Mouse (Mus musculus): Measurements from ENCODE around the gene Ipo13. TPM values are rescaled to one million over a fixed set of nuclear protein-coding genes. Genes with fewer than 3 reads are reported as not detected.

Gene Ipo13
- polyA plus RNA-seq, 1 experiment from 2014 or later, result 44.2 TPM

DNA sequence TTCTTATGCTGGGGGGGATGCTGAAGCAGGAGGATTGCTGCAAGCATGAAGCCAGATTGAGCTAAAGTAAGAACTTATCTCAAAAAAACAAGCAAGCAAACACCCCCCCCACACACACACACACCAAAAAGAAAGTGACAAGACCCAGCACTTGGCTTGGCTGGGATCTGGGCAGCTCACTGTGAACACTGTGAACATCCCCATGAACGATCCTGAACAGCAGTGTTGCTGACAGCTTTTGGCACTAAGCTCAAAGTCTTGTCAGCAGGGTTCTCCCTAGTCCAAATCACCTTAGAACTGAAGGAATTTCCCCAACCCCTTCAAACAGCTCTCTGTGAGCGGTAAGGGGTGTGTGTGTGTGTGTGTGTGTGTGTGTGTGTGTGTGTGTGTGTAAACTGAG is 8.7 kb upstream of the Ipo13 start:
- peak; percentile 69 for DNase-seq
- 0 out of 2 replicates have a peak, but pooled peaks have one; percentile 22 for ATAC-seq (ENCODE audit: insufficient read depth)
- no peak for TF ChIP-seq CTCF (IDR thresholded peaks at IDR 0.05; ENCODE audit: low read depth)
- Histone ChIP-seq H3K9ac (no peak overlapping the region), H3K4me1 (ENCODE audit: insufficient read depth) (peaks cover 11% of the 10 kb centered on the region), H3K9me3 (ENCODE audit: low read depth, low read length) (no peaks in the 10 kb centered on the region), H3K4me3 (ENCODE audit: low read depth, low read length) (no peak overlapping the region), H3K27ac (ENCODE audit: low read depth) (no peak overlapping the region), H3K4me2 (no peak overlapping the region), H3K27me3 (ENCODE audit: insufficient read depth, low read length) (peaks cover 29% of the 10 kb centered on the region), H3K36me3 (ENCODE audit: insufficient read depth) (no peaks in the 10 kb centered on the region)
- 13% methylated on average over 2 of the region's 2 CpGs for WGBS

DNA sequence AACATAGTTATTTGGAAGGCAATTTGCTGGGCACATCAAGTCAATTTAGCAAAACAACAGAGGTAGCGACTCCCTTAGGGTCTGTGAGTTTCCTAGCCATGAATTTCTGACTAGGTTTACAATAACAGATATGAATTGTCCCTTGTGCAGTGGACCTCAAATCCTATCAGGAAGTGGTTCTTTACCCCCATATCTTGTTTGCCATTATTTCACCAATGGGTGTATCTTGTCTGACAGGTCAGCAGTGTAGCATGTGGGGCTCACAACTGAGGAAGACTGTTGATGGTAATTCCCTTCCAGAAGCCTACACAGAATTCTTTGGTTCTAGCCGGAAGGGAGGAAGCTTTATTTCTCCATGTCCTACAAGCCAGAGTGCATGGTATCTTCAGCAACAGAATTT is 6.6 kb upstream of the Ipo13 start:
- Histone ChIP-seq H3K9me3 (ENCODE audit: low read depth, low read length) (no peaks in the 10 kb centered on the region), H3K36me3 (ENCODE audit: insufficient read depth) (no peaks in the 10 kb centered on the region), H3K4me2 (no peak overlapping the region), H3K27ac (ENCODE audit: low read depth) (no peak overlapping the region), H3K27me3 (ENCODE audit: insufficient read depth, low read length) (peaks cover 9% of the 10 kb centered on the region), H3K4me1 (ENCODE audit: insufficient read depth) (peaks cover 2% of the 10 kb centered on the region; the same call in 1 of the 2 replicates), H3K9ac (no peak overlapping the region), H3K4me3 (ENCODE audit: low read depth, low read length) (no peak overlapping the region)
- no peak for DNase-seq
- no peak for TF ChIP-seq CTCF (IDR thresholded peaks at IDR 0.05; ENCODE audit: low read depth)
- no peak for ATAC-seq (ENCODE audit: insufficient read depth)
- 87% methylated on average over 2 of the region's 2 CpGs for WGBS

GRCm38 (mm10) chr4:117918762-117919161 is 4.0 kb upstream of the Ipo13 start:
- Histone ChIP-seq H3K9me3 (ENCODE audit: low read depth, low read length) (no peaks in the 10 kb centered on the region), H3K4me2 (no peak overlapping the region), H3K4me1 (ENCODE audit: insufficient read depth) (peaks cover 9% of the 10 kb centered on the region; the same call in 1 of the 2 replicates), H3K4me3 (ENCODE audit: low read depth, low read length) (no peak overlapping the region), H3K27me3 (ENCODE audit: insufficient read depth, low read length) (no peaks in the 10 kb centered on the region), H3K36me3 (ENCODE audit: insufficient read depth) (no peaks in the 10 kb centered on the region), H3K9ac (no peak overlapping the region), H3K27ac (ENCODE audit: low read depth) (no peak overlapping the region; the same call in 1 of the 2 replicates)
- ATAC-seq (ENCODE audit: insufficient read depth), result no peak
- DNase-seq, result no peak
- TF ChIP-seq CTCF (IDR thresholded peaks at IDR 0.05; ENCODE audit: low read depth), result no peak
- 81% methylated on average over 5 of the region's 5 CpGs for WGBS

DNA sequence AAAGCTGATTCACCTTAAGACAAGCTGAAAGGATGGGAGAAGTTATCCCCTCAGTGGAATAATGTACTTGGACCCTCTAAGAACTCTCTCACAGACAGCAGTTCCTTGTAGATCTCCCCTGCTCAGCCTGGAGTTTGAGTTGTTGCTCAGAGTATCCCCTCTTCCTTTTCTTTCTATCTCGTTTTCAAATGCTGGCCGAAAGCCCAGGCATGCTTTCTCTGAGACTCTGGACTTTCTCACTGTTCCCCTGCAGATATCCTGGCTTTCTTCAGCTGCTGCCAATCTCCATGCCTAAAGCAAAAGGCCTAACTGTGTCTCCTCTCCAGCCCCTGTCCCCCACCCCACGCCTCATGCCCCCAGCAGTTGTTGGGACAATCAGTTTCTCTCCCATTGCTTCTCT is 3.5 kb upstream of the Ipo13 start:
- no peaks in the 10 kb centered on the region for H3K9me3 ChIP-seq (ENCODE audit: low read depth, low read length)
- no peak for TF ChIP-seq CTCF (IDR thresholded peaks at IDR 0.05; ENCODE audit: low read depth)
- DNase-seq (peak; percentile 75), ATAC-seq (ENCODE audit: insufficient read depth) (no peak)
- H3K4me2 ChIP-seq, result no peak overlapping the region
- 49% methylated on average over 3 of the region's 3 CpGs for WGBS
- H3K4me3 ChIP-seq (ENCODE audit: low read depth, low read length), result no peak overlapping the region
- peak overlapping the region; percentile 14; the same call in 1 of the 2 replicates for H3K27ac ChIP-seq (ENCODE audit: low read depth)
- no peak overlapping the region for H3K9ac ChIP-seq
- no peaks in the 10 kb centered on the region for H3K36me3 ChIP-seq (ENCODE audit: insufficient read depth)
- H3K4me1 ChIP-seq (ENCODE audit: insufficient read depth), result peaks cover 14% of the 10 kb centered on the region
- no peaks in the 10 kb centered on the region for H3K27me3 ChIP-seq (ENCODE audit: insufficient read depth, low read length)

- no peaks in the 10 kb centered on the region for H3K36me3 ChIP-seq (ENCODE audit: insufficient read depth)
- no peaks in the 10 kb centered on the region for H3K27me3 ChIP-seq (ENCODE audit: insufficient read depth, low read length)
- no peak overlapping the region for H3K9ac ChIP-seq
- DNase-seq, result no peak
- H3K4me2 ChIP-seq, result no peak overlapping the region
- H3K27ac ChIP-seq (ENCODE audit: low read depth), result peak overlapping the region; percentile 9; the same call in 1 of the 2 replicates
- H3K4me1 ChIP-seq (ENCODE audit: insufficient read depth), result peaks cover 18% of the 10 kb centered on the region
- no peaks in the 10 kb centered on the region for H3K9me3 ChIP-seq (ENCODE audit: low read depth, low read length)
- ATAC-seq (ENCODE audit: insufficient read depth), result no peak
- WGBS, result 86% methylated on average over 4 of the region's 4 CpGs
- no peak overlapping the region for H3K4me3 ChIP-seq (ENCODE audit: low read depth, low read length)
- TF ChIP-seq CTCF (IDR thresholded peaks at IDR 0.05; ENCODE audit: low read depth), result no peak
These were observed 3.0 kb upstream of the Ipo13 start for GRCm38 (mm10) chr4:117917847-117918246.

GRCm38 (mm10) chr4:117917402-117917801 is 2.6 kb upstream of the Ipo13 start:
- 86% methylated on average over 4 of the region's 4 CpGs for WGBS
- no peaks in the 10 kb centered on the region; the same call in 1 of the 2 replicates for H3K36me3 ChIP-seq (ENCODE audit: insufficient read depth)
- no peak overlapping the region for H3K27ac ChIP-seq (ENCODE audit: low read depth)
- ATAC-seq (ENCODE audit: insufficient read depth), result no peak
- no peak overlapping the region for H3K4me2 ChIP-seq
- no peaks in the 10 kb centered on the region for H3K9me3 ChIP-seq (ENCODE audit: low read depth, low read length)
- no peak for TF ChIP-seq CTCF (IDR thresholded peaks at IDR 0.05; ENCODE audit: low read depth)
- no peak for DNase-seq
- H3K4me1 ChIP-seq (ENCODE audit: insufficient read depth), result peaks cover 19% of the 10 kb centered on the region
- no peak overlapping the region for H3K9ac ChIP-seq
- no peak overlapping the region for H3K4me3 ChIP-seq (ENCODE audit: low read depth, low read length)
- H3K27me3 ChIP-seq (ENCODE audit: insufficient read depth, low read length), result no peaks in the 10 kb centered on the region

- Histone ChIP-seq H3K9ac (no peak overlapping the region), H3K4me3 (ENCODE audit: low read depth, low read length) (peak overlapping the region; percentile 81; the same call in 1 of the 2 replicates), H3K4me2 (peak overlapping the region; percentile 99), H3K27me3 (ENCODE audit: insufficient read depth, low read length) (no peaks in the 10 kb centered on the region), H3K27ac (ENCODE audit: low read depth) (no peak overlapping the region), H3K9me3 (ENCODE audit: low read depth, low read length) (no peaks in the 10 kb centered on the region), H3K4me1 (ENCODE audit: insufficient read depth) (peaks cover 19% of the 10 kb centered on the region), H3K36me3 (ENCODE audit: insufficient read depth) (peaks cover 10% of the 10 kb centered on the region)
- ATAC-seq (ENCODE audit: insufficient read depth) (no peak), DNase-seq (no peak)
- WGBS, result 63% methylated on average over 5 of the region's 5 CpGs
- no peak for TF ChIP-seq CTCF (IDR thresholded peaks at IDR 0.05; ENCODE audit: low read depth)
These were observed 1.6 kb upstream of the Ipo13 start for GRCm38 (mm10) chr4:117916386-117916785.
